Mouse (Mus musculus) macrophage (primary cell): ENCODE data around the gene Vps37c. TPM values are rescaled to one million over a fixed set of nuclear protein-coding genes. Genes with fewer than 3 reads are reported as not detected.

Experiments
- H3K27ac ChIP-seq: fragments of 350-480 bp; formaldehyde crosslinking; 2 replicates; pipeline ENCODE4 v1.9.0; 2021
- H3K36me3 ChIP-seq: fragments of 350-480 bp; formaldehyde crosslinking; 2 replicates; pipeline ENCODE4 v1.9.0; 2021; ENCODE audit errors: inconsistent target
- H3K4me3 ChIP-seq: fragments of 350-480 bp; formaldehyde crosslinking; 2 replicates; pipeline ENCODE4 v1.9.0; 2021; ENCODE audit errors: inconsistent target
- H3K79me2 ChIP-seq: fragments of 350-480 bp; formaldehyde crosslinking; 2 replicates; pipeline ENCODE4 v1.9.0; 2021; ENCODE audit errors: inconsistent target
- WGBS: methylation state at CpG from one replicate; pipeline ENCODE4 v1.1.7; 2026; ENCODE audit warnings: inconsistent platforms; ENCODE audit not compliant: missing documents; 5-methylcytosine and 5-hydroxymethylcytosine counted together
- polyA plus RNA-seq: library from polyadenylated mRNA; stranded (reverse); fragments of 250-400 nt; gene quantifications from 3 replicates; pipeline ENCODE4 v1.2.4, GENCODE M21; 2018; ENCODE audit warnings: inconsistent platforms

Gene Vps37c
- polyA plus RNA-seq, 1 experiment from 2014 or later, result 24.0 TPM

- no peaks in the 10 kb centered on the region for H3K79me2 ChIP-seq
- H3K4me3 ChIP-seq, result no peak overlapping the region
- no peaks in the 10 kb centered on the region for H3K36me3 ChIP-seq
- H3K27ac ChIP-seq, result no peak overlapping the region
- 89% methylated on average over 9 of the region's 9 CpGs for WGBS
Measured at GRCm38 (mm10) chr19:10671854-10672417, 16.6 kb upstream of the Vps37c start.

GRCm38 (mm10) chr19:10673275-10673674 lies 15.3 kb upstream of the Vps37c start:
- Histone ChIP-seq H3K36me3 (no peaks in the 10 kb centered on the region), H3K27ac (no peak overlapping the region), H3K79me2 (no peaks in the 10 kb centered on the region), H3K4me3 (no peak overlapping the region)
- WGBS, result 80% methylated on average over 1 of the region's 1 CpGs

DNA sequence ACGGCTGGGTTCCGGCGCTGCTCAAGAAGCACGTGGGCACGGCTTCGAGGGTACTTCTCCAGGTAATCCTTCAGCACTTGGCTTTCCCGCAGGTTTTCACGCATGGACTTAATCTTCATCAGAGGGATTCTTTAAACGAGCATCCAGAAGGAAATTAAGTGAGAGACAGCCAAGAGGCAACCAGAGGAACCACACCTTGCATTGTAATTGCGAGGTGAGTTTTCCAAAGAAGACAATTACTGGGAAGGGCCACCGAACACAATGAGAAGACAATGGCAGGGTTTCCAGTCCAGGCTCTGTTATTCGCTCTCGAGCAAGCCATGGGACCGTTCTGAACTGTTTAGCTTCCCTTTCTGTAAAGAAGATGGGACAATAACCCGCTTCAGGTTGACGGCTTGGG lies 11.9 kb upstream of the Vps37c start:
- 87% methylated on average over 16 of the region's 16 CpGs for WGBS

DNA sequence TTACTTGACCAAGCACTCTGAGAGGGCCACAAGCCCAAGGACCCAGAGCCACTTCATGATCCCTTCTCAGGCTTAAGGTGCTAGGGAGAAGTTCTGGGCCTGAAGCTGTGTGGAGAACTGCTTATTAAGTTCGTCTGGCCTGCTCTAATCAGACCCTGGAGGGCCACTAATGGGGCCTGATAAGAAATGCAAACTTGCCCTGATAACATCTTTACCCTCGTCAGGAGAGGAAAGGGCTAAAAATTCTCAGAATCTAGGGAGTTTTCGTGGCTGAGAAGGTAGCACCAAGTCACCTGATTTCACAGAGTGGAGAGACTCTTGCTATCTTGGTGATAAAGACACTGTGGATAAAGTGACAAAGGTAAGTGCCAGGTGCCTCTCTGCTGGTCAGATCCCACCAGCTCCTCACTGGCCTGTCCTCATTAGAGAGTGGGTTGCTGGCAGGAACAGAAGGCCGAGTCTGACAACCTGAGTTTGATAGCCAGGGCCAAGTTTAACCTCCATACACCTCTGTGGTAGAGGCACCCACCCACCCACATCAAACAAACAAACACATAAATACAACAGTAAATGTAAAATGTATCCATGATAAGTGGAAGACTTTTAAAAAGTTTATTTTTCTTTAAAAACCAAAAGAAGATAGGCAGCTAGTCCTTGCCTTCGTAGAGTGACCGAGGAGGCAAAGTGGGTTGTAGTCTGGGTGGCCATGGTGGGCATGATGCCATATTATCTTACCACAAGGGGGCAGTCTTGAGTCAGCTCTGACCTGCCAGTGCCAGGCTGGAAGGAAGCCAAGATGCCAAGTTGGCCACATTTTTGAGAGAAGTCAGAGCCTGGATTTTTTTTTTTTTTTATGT lies 10.4 kb upstream of the Vps37c start, which contains the start of gene Pga5:
Gene Pga5, minus strand, starts transcription at position 157 of the 857 bp plus-strand sequence.
- H3K27ac ChIP-seq, result no peak within 1 kb of the TSS
- no peaks in the 10 kb centered on the region for H3K36me3 ChIP-seq
- 34% methylated on average over 6 of the region's 6 CpGs for WGBS
- no peaks in the 10 kb centered on the region for H3K79me2 ChIP-seq
- H3K4me3 ChIP-seq, result no peak within 1 kb of the TSS

More for the DNA sequence above, 11.9 kb upstream of the Vps37c start:
- Histone ChIP-seq H3K27ac (no peak overlapping the region), H3K4me3 (no peak overlapping the region), H3K79me2 (no peaks in the 10 kb centered on the region), H3K36me3 (no peaks in the 10 kb centered on the region)

GRCm38 (mm10) chr19:10678772-10679067 lies 9.8 kb upstream of the Vps37c start:
- H3K36me3 ChIP-seq, result no peaks in the 10 kb centered on the region
- WGBS, result 100% methylated on average over 1 of the region's 1 CpGs
- no peak overlapping the region for H3K27ac ChIP-seq
- no peaks in the 10 kb centered on the region for H3K79me2 ChIP-seq
- no peak overlapping the region for H3K4me3 ChIP-seq

- no peak overlapping the region for H3K27ac ChIP-seq
- no peak overlapping the region for H3K4me3 ChIP-seq
- no peaks in the 10 kb centered on the region for H3K79me2 ChIP-seq
- 51% methylated on average over 4 of the region's 4 CpGs for WGBS
- no peaks in the 10 kb centered on the region for H3K36me3 ChIP-seq
Measured at GRCm38 (mm10) chr19:10681571-10681970, 7.0 kb upstream of the Vps37c start.

- 87% methylated on average over 9 of the region's 9 CpGs for WGBS
- H3K79me2 ChIP-seq, result peaks cover 12% of the 10 kb centered on the region
- no peak overlapping the region for H3K4me3 ChIP-seq
- no peaks in the 10 kb centered on the region for H3K36me3 ChIP-seq
- H3K27ac ChIP-seq, result no peak overlapping the region
Measured at GRCm38 (mm10) chr19:10685081-10685480, 3.5 kb upstream of the Vps37c start.

GRCm38 (mm10) chr19:10685727-10686126 lies 2.8 kb upstream of the Vps37c start:
- Histone ChIP-seq H3K79me2 (peaks cover 18% of the 10 kb centered on the region), H3K4me3 (no peak overlapping the region), H3K36me3 (no peaks in the 10 kb centered on the region), H3K27ac (no peak overlapping the region)
- 95% methylated on average over 2 of the region's 2 CpGs for WGBS

GRCm38 (mm10) chr19:10689470-10690166 lies 1.1 kb downstream of the Vps37c start:
- H3K36me3 ChIP-seq, result no peaks in the 10 kb centered on the region
- H3K4me3 ChIP-seq, result peak overlapping the region; percentile 64
- peaks cover 50% of the 10 kb centered on the region for H3K79me2 ChIP-seq
- WGBS, result 57% methylated on average over 5 of the region's 5 CpGs
- peak overlapping the region; percentile 67 for H3K27ac ChIP-seq

- Histone ChIP-seq H3K36me3 (no peaks in the 10 kb centered on the region), H3K27ac (peak overlapping the region; percentile 67), H3K4me3 (no peak overlapping the region; the same call in 1 of the 2 replicates), H3K79me2 (peaks cover 57% of the 10 kb centered on the region)
- WGBS, result 63% methylated on average over 2 of the region's 3 CpGs
Measured at GRCm38 (mm10) chr19:10690336-10690735, 1.8 kb downstream of the Vps37c start.

DNA sequence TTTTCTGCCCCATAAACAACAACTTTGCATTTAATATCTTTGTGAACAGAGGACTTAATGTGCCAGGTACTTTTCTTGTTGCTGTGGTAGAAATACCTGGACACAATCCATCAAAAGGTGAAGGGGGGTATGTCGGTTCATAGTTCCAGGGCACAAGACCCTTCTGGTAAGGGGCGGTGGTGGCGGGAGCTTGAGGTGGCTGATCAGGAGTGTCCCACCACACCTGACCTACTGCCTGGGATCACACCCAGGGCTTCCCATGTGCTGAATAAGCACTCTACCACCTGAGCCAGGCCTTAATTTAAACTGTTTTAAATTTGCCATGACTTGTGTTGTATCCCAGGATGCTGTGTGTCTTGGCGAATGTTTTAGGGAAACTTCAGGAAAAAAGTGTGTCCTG lies 2.6 kb downstream of the Vps37c start:
- Histone ChIP-seq H3K27ac (no peak overlapping the region), H3K36me3 (no peaks in the 10 kb centered on the region), H3K4me3 (no peak overlapping the region), H3K79me2 (peaks cover 65% of the 10 kb centered on the region)
- WGBS, result 95% methylated on average over 4 of the region's 4 CpGs

GRCm38 (mm10) chr19:10691660-10692059 lies 3.1 kb downstream of the Vps37c start:
- Histone ChIP-seq H3K36me3 (no peaks in the 10 kb centered on the region), H3K4me3 (no peak overlapping the region), H3K27ac (peak overlapping the region; percentile 86), H3K79me2 (peaks cover 70% of the 10 kb centered on the region)
- WGBS, result 75% methylated on average over 3 of the region's 3 CpGs

DNA sequence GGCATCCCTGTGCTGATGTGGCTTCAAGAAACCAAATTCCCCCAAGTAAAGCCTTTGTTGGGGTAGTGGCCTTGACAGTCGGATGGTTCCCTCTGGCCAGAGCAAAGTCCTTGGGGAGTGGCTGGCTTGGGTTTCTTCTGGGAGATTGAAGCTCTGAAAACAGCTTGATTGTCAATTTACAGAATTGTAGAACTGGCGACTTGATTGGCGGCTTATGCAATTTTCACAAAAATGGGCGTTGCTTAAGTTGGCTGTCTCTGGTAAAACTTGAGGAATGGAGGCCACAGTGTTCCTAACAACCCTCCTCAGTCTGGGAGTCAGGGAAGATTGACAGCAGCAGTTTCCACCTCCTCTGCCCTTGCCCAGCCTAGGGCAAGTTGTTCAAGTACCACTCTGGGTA lies 3.8 kb downstream of the Vps37c start:
- Histone ChIP-seq H3K27ac (peak overlapping the region; percentile 86), H3K4me3 (no peak overlapping the region), H3K79me2 (peaks cover 77% of the 10 kb centered on the region), H3K36me3 (no peaks in the 10 kb centered on the region)
- WGBS, result 78% methylated on average over 4 of the region's 4 CpGs

GRCm38 (mm10) chr19:10693926-10694682 lies 5.6 kb downstream of the Vps37c start:
- Histone ChIP-seq H3K27ac (peak overlapping the region; percentile 86), H3K79me2 (peaks cover 93% of the 10 kb centered on the region), H3K4me3 (no peak overlapping the region), H3K36me3 (no peaks in the 10 kb centered on the region)
- WGBS, result 31% methylated on average over 10 of the region's 10 CpGs
